Mouse (Mus musculus) heart, embryonic 15.5 days (tissue): ENCODE data around the gene Ap5m1. TPM values are rescaled to one million over a fixed set of nuclear protein-coding genes. Genes with fewer than 3 reads are reported as not detected.

ENCODE experiments used
- ATAC-seq: fragments of 200-750 bp; cut with Nextera tagmentation; replicated peaks from 2 replicates; pipeline ENCODE4 v1.8.0; 2017; ENCODE audit warnings: low read depth, moderate TSS enrichment; ENCODE audit not compliant: insufficient number of reproducible peaks, insufficient read depth, low FRiP score
- H3K27ac ChIP-seq: fragments of 300-500 bp; sonication (generic); 2 replicates; pipeline ENCODE4 v1.5.1; 2015; ENCODE audit warnings: mild to moderate bottlenecking, inconsistent platforms
- H3K27me3 ChIP-seq: fragments of 300-500 bp; sonication (generic); 2 replicates; pipeline ENCODE4 v1.6.1; 2015; ENCODE audit warnings: inconsistent platforms
- H3K36me3 ChIP-seq: fragments of 300-500 bp; sonication (generic); 2 replicates; pipeline ENCODE4 v1.6.1; 2015; ENCODE audit warnings: mild to moderate bottlenecking, inconsistent platforms
- H3K4me1 ChIP-seq: fragments of 300-500 bp; sonication (generic); replicated peaks from 2 replicates; pipeline ENCODE4 v1.6.1; 2015; ENCODE audit warnings: inconsistent platforms
- H3K4me2 ChIP-seq: fragments of 300-500 bp; sonication (generic); 2 replicates; pipeline ENCODE4 v1.6.1; 2015; ENCODE audit warnings: inconsistent platforms, mild to moderate bottlenecking, moderate library complexity
- H3K4me3 ChIP-seq: fragments of 300-500 bp; sonication (generic); 2 replicates; pipeline ENCODE4 v1.5.1; 2015; ENCODE audit warnings: mild to moderate bottlenecking, inconsistent platforms
- H3K9ac ChIP-seq: fragments of 300-500 bp; sonication (generic); 2 replicates; pipeline ENCODE4 v1.6.1; 2015; ENCODE audit warnings: mild to moderate bottlenecking, inconsistent platforms
- H3K9me3 ChIP-seq: fragments of 300-500 bp; sonication (generic); replicated peaks from 2 replicates; pipeline ENCODE4 v1.6.1; 2016; ENCODE audit warnings: inconsistent platforms
- WGBS: fragments of 180-500 bp; shearing (Covaris S2); methylation state at CpG from one replicate; pipeline ENCODE4 v1.1.7; 2015; ENCODE audit warnings: mixed read lengths; 5-methylcytosine and 5-hydroxymethylcytosine counted together
- polyA plus RNA-seq: library from polyadenylated mRNA; unstranded; fragments of >200 nt; fragmentation: Nextera tagmentation; extraction: Ambion mirVana; gene quantifications from 2 replicates; pipeline ENCODE4 v1.2.1, GENCODE M21; 2015

The Ap5m1 gene
- polyA plus RNA-seq, 1 experiment from 2014 or later: 19.9 TPM

DNA sequence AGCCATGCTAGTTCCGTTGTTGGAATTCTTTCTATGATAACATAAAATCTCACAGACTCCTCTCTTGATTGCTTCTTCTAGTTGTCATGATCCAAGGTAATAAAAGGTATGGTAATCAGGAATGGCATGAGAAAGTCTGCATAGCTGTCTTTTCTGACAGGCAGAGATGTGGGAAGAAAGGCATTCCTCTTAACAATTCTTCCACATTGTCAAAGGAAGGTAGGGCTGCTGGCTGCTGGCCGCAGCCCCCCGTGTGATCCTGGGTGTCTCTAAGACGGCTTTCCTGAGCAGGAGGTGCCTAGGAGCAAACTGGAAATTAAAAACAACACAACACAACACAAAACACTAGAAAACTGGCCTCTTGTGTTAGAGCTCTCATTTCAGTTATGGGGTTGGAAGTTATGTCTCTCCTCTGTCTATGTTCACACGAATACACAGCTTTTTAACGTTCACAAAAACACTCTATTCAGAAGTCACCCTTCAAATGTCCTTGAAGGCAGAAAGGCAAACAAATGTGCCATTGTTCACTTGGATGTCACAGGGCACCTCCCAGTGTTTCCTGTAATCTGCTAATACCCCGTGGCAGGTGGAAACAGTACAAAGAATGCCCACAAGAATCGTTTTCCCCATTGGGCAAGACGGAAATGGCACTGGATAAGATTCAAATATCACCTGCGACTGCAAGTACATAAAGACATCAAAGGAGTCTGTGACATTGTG, 62.8 kb downstream of the Ap5m1 start:
- no peak overlapping the region for H3K4me3 ChIP-seq
- no peaks in the 10 kb centered on the region for H3K27me3 ChIP-seq
- no peaks in the 10 kb centered on the region for H3K9me3 ChIP-seq
- no peak overlapping the region for H3K9ac ChIP-seq
- H3K4me2 ChIP-seq: no peak overlapping the region
- WGBS: 59% methylated on average over 10 of the region's 10 CpGs
- no peaks in the 10 kb centered on the region for H3K36me3 ChIP-seq
- no peaks in the 10 kb centered on the region for H3K4me1 ChIP-seq
- H3K27ac ChIP-seq: no peak overlapping the region
- no peak for ATAC-seq

DNA sequence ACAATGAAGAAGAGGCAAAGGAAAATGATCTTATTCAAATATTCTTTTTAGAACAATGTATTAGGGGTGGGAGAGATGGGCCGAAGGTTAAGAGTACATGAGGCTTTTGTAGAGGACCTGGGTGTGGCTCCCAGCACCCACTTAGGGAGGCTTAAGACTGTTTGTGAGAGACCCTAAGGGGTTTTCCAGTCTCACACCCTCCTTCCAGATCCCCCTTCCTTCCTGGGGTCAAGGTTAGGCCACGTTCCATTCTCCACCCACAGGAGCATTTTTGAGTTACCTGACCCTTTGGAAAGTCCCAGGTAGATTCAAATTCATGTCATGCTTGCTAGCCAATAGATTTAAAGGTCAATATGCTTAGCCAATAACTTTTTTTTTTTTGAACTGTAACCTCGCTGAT, 66.5 kb downstream of the Ap5m1 start:
- H3K9ac ChIP-seq: no peak overlapping the region
- no peaks in the 10 kb centered on the region for H3K36me3 ChIP-seq
- 78% methylated on average over 3 of the region's 3 CpGs for WGBS
- no peaks in the 10 kb centered on the region for H3K9me3 ChIP-seq
- no peak for ATAC-seq
- no peak overlapping the region for H3K4me2 ChIP-seq
- no peaks in the 10 kb centered on the region for H3K27me3 ChIP-seq
- no peak overlapping the region for H3K27ac ChIP-seq
- no peaks in the 10 kb centered on the region for H3K4me1 ChIP-seq
- no peak overlapping the region for H3K4me3 ChIP-seq

DNA sequence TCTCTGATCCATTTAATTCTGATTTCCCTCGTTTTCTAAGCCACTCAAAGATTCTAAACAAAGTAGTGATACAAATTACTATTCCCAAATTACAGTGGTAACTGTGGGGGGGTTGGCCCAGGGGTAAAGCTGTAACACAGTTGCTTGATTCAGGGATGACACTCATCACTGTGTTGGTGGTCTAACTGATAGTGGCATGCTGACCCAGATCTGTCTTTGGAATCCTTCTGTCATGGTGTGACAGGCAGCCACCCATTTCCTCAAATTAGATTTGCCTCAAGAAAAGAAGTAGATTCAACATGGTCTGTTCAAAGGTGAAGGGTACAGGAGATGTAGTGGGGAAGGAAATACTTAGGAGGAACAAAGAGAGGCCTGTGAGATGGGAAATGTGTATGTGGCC, 72.3 kb downstream of the Ap5m1 start:
- ATAC-seq: no peak
- H3K27ac ChIP-seq: no peak overlapping the region
- no peaks in the 10 kb centered on the region for H3K36me3 ChIP-seq
- H3K9me3 ChIP-seq: no peaks in the 10 kb centered on the region
- H3K4me2 ChIP-seq: no peak overlapping the region
- no peaks in the 10 kb centered on the region for H3K27me3 ChIP-seq
- 48% methylated on average over 1 of the region's 1 CpGs for WGBS
- no peaks in the 10 kb centered on the region for H3K4me1 ChIP-seq
- no peak overlapping the region for H3K4me3 ChIP-seq
- no peak overlapping the region for H3K9ac ChIP-seq

DNA sequence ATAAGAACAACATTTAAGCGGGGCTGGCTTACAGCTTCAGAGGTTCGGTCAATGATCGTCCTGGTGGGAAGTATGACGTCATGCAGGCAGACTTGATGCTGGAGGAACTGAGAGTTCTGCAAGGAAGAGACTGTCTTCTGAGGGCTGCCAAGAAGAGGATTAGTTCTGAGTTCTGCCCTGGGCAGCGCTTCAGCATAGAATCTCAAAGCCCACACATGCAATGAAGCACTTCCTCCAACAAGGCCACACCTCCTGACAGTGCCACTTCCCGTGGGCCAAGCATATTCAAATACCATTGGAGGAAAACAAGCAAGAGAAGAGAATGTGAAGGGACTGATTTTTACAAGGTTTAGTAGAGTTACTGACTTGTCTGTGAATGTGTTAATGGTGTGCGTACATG, 74.9 kb downstream of the Ap5m1 start:
- H3K9ac ChIP-seq: no peak overlapping the region
- no peaks in the 10 kb centered on the region for H3K27me3 ChIP-seq
- no peaks in the 10 kb centered on the region for H3K4me1 ChIP-seq
- no peaks in the 10 kb centered on the region for H3K9me3 ChIP-seq
- no peak overlapping the region for H3K4me2 ChIP-seq
- no peak for ATAC-seq
- H3K27ac ChIP-seq: no peak overlapping the region
- H3K4me3 ChIP-seq: no peak overlapping the region
- no peaks in the 10 kb centered on the region for H3K36me3 ChIP-seq
- 88% methylated on average over 7 of the region's 7 CpGs for WGBS

Other genes starting within 250 kb of the Ap5m1 start
- gene Exoc5, start 556 bp downstream of the Ap5m1 start, polyA plus RNA-seq: 30.5 and 30.6 TPM in 2 replicates
- gene Naa30, start 106.1 kb downstream of the Ap5m1 start, polyA plus RNA-seq: 7.6 and 8.4 TPM in 2 replicates
- 0.16 and 0.71 TPM in 2 replicates for gene ccdc198, start 179.4 kb downstream of the Ap5m1 start, polyA plus RNA-seq